Mouse (Mus musculus): ENCODE measurements around the gene Hes3. TPM values are rescaled to one million over a fixed set of nuclear protein-coding genes. Genes with fewer than 3 reads are reported as not detected.

Gene Hes3
- total RNA-seq (2014; rRNA removed) (0.57 TPM in 1 of 2 replicates, not detected in the other), polyA plus RNA-seq (2015; fragmentation: Nextera tagmentation; extraction: Ambion mirVana) (0.13 TPM in 1 of 2 replicates, not detected in the other)

- Histone ChIP-seq H3K4me2 (ENCODE audit: low read depth) (peak within 1 kb of the TSS; percentile 65), H3K36me3 (ENCODE audit: insufficient read depth) (no peaks in the 10 kb centered on the region), H3K9me3 (ENCODE audit: low read length) (no peaks in the 10 kb centered on the region), H3K4me3 (ENCODE audit: low read depth, low read length) (peak within 1 kb of the TSS; percentile 33), H3K27me3 (ENCODE audit: insufficient read depth, low read length) (peaks cover 70% of the 10 kb centered on the region), H3K27ac (ENCODE audit: low read depth, low read length) (no peak within 1 kb of the TSS), H3K4me1 (ENCODE audit: insufficient read depth) (peaks cover 13% of the 10 kb centered on the region; the same call in 1 of the 2 replicates), H3K9ac (peak within 1 kb of the TSS; percentile 46)
- no peak for DNase-seq
- ATAC-seq = no peak
- no peak for TF ChIP-seq CTCF (IDR thresholded peaks at IDR 0.05; ENCODE audit: low read depth)
- 14% methylated on average over 6 of the region's 6 CpGs for WGBS
Measured at GRCm38 (mm10) chr4:152291562-152291961, at the start of gene Hes3. Gene Hes3, minus strand, starts transcription at chr4:152291662.

GRCm38 (mm10) chr4:152340584-152341284 is 49.3 kb upstream of the Hes3 start:
- Histone ChIP-seq H3K4me3 (ENCODE audit: low read depth, low read length) (no peak overlapping the region), H3K36me3 (ENCODE audit: insufficient read depth) (peaks cover 5% of the 10 kb centered on the region), H3K4me2 (ENCODE audit: low read depth) (peak overlapping the region; percentile 70), H3K9ac (no peak overlapping the region), H3K27me3 (ENCODE audit: insufficient read depth, low read length) (no peaks in the 10 kb centered on the region; the same call in 1 of the 2 replicates), H3K27ac (ENCODE audit: low read depth, low read length) (no peak overlapping the region), H3K9me3 (ENCODE audit: low read length) (no peaks in the 10 kb centered on the region), H3K4me1 (ENCODE audit: insufficient read depth) (peaks cover 16% of the 10 kb centered on the region; the same call in 1 of the 2 replicates)
- ATAC-seq (no peak), DNase-seq (no peak)
- no peak for TF ChIP-seq CTCF (IDR thresholded peaks at IDR 0.05; ENCODE audit: low read depth)
- 37% methylated on average over 15 of the region's 15 CpGs for WGBS

GRCm38 (mm10) chr4:152339293-152339790 is 47.9 kb upstream of the Hes3 start:
- peaks cover 16% of the 10 kb centered on the region; the same call in 1 of the 2 replicates for H3K4me1 ChIP-seq (ENCODE audit: insufficient read depth)
- no peak for TF ChIP-seq CTCF (IDR thresholded peaks at IDR 0.05; ENCODE audit: low read depth)
- no peaks in the 10 kb centered on the region for H3K9me3 ChIP-seq (ENCODE audit: low read length)
- H3K27me3 ChIP-seq (ENCODE audit: insufficient read depth, low read length) = no peaks in the 10 kb centered on the region; the same call in 1 of the 2 replicates
- H3K9ac ChIP-seq = peak overlapping the region; percentile 92
- peak overlapping the region; percentile 80 for H3K4me3 ChIP-seq (ENCODE audit: low read depth, low read length)
- peak; percentile 55 for ATAC-seq
- DNase-seq = peak; percentile 35
- peaks cover 16% of the 10 kb centered on the region for H3K36me3 ChIP-seq (ENCODE audit: insufficient read depth)
- peak overlapping the region; percentile 70 for H3K4me2 ChIP-seq (ENCODE audit: low read depth)
- 1% methylated on average over 22 of the region's 26 CpGs for WGBS
- peak overlapping the region; percentile 81 for H3K27ac ChIP-seq (ENCODE audit: low read depth, low read length)

- Histone ChIP-seq H3K4me2 (ENCODE audit: low read depth) (peak within 1 kb of the TSS; percentile 70), H3K36me3 (ENCODE audit: insufficient read depth) (peaks cover 23% of the 10 kb centered on the region), H3K4me3 (ENCODE audit: low read depth, low read length) (peak within 1 kb of the TSS; percentile 80), H3K27me3 (ENCODE audit: insufficient read depth, low read length) (no peaks in the 10 kb centered on the region; the same call in 1 of the 2 replicates), H3K4me1 (ENCODE audit: insufficient read depth) (peaks cover 16% of the 10 kb centered on the region; the same call in 1 of the 2 replicates), H3K9ac (peak within 1 kb of the TSS; percentile 92), H3K9me3 (ENCODE audit: low read length) (no peaks in the 10 kb centered on the region), H3K27ac (ENCODE audit: low read depth, low read length) (peak within 1 kb of the TSS; percentile 81)
- 3% methylated on average over 97 of the region's 120 CpGs for WGBS
- DNase-seq = peak; percentile 83
- TF ChIP-seq CTCF (IDR thresholded peaks at IDR 0.05; ENCODE audit: low read depth) = no peak
- peak; percentile 76 for ATAC-seq
Measured at GRCm38 (mm10) chr4:152338419-152339292, 47.2 kb upstream of the Hes3 start, which contains the start of gene Chd5. Gene Chd5, plus strand, starts transcription at chr4:152338651.

DNA sequence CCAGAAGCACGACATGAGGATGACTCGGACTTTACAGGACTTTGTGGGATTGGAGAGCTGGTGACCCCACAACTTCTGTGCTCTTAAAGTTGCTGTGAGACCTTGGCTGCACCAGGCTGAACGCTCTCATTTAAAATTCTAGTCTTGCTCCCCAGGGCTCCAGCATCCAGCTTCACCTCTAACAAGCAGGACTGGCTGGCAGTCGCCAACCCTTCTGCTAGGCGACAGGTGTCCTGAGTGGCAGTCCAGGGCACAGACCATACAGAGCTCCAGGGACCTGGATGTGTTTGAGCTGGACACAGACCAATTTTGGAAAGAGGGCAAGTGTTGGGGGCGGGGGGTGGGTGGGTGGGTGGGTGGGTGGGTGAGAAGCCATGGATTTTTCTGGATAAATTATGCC is 46.3 kb upstream of the Hes3 start:
- TF ChIP-seq CTCF (IDR thresholded peaks at IDR 0.05; ENCODE audit: low read depth) = no peak
- 22% methylated on average over 6 of the region's 6 CpGs for WGBS
- ATAC-seq (no peak), DNase-seq (no peak)
- Histone ChIP-seq H3K9me3 (ENCODE audit: low read length) (no peaks in the 10 kb centered on the region), H3K4me1 (ENCODE audit: insufficient read depth) (peaks cover 16% of the 10 kb centered on the region; the same call in 1 of the 2 replicates), H3K36me3 (ENCODE audit: insufficient read depth) (peaks cover 30% of the 10 kb centered on the region), H3K4me3 (ENCODE audit: low read depth, low read length) (no peak overlapping the region), H3K27me3 (ENCODE audit: insufficient read depth, low read length) (no peaks in the 10 kb centered on the region), H3K9ac (no peak overlapping the region), H3K4me2 (ENCODE audit: low read depth) (no peak overlapping the region), H3K27ac (ENCODE audit: low read depth, low read length) (no peak overlapping the region)

GRCm38 (mm10) chr4:152333587-152333986 is 42.1 kb upstream of the Hes3 start:
- Histone ChIP-seq H3K36me3 (ENCODE audit: insufficient read depth) (peaks cover 72% of the 10 kb centered on the region), H3K4me3 (ENCODE audit: low read depth, low read length) (no peak overlapping the region), H3K9me3 (ENCODE audit: low read length) (no peaks in the 10 kb centered on the region), H3K9ac (no peak overlapping the region), H3K4me1 (ENCODE audit: insufficient read depth) (no peaks in the 10 kb centered on the region), H3K27me3 (ENCODE audit: insufficient read depth, low read length) (no peaks in the 10 kb centered on the region), H3K4me2 (ENCODE audit: low read depth) (no peak overlapping the region), H3K27ac (ENCODE audit: low read depth, low read length) (no peak overlapping the region)
- WGBS = 87% methylated on average over 12 of the region's 12 CpGs
- ATAC-seq = no peak
- no peak for TF ChIP-seq CTCF (IDR thresholded peaks at IDR 0.05; ENCODE audit: low read depth)
- DNase-seq = no peak

Data from forebrain, postnatal 0 days (tissue).